Mouse (Mus musculus) ES-Bruce4 (cell line): ENCODE data around the gene Oaz1.
"Not testable (repeated sequence)": the region's sequence is repeated elsewhere in the genome, so short reads cannot be mapped to it uniquely, and the experiment has no call there.

Experiments
- CTCF ChIP-seq: IDR thresholded peaks from one replicate; pipeline ENCODE4 v1.8.1; 2011; ENCODE audit warnings: low read depth, low read length
- POLR2A ChIP-seq: IDR thresholded peaks from one replicate; pipeline ENCODE4 v1.8.1; 2011; ENCODE audit warnings: low read length; ENCODE audit not compliant: insufficient read depth

DNA sequence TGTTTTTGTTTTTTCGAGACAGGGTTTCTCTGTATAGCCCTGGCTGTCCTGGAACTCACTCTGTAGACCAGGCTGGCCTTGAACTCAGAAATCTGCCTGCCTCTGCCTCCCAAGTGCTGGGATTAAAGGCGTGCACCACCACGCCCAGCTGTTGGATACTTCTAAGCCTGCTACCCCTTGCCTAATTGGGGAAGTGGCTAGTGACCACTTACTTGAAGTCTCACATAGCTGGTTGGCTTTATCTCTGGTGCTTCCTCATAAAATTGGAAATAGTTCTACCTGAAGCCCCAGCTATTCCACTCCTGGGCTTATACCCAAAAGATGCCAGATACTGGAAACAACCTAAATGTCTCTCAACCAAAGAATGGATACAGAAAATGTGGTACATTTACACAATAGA lies 10.2 kb upstream of the Oaz1 start:
- TF ChIP-seq POLR2A, CTCF: not testable (repeated sequence)
